Mouse (Mus musculus) G1E (cell line): ENCODE results near the gene Cbfa2t2.

Experiments used
- CTCF ChIP-seq: IDR thresholded peaks from 2 replicates; pipeline ENCODE4 v1.5.1; 2012; ENCODE audit warnings: low read depth, low read length, inconsistent platforms, mixed read lengths
- GATA1 ChIP-seq: IDR thresholded peaks from 2 replicates; pipeline ENCODE4 v1.6.1; 2012; ENCODE audit warnings: borderline replicate concordance, low read length, inconsistent platforms, mixed read lengths
- GATA2 ChIP-seq: IDR thresholded peaks from 2 replicates; pipeline ENCODE4 v1.6.1; 2012; ENCODE audit warnings: low read depth, low read length, inconsistent platforms, borderline replicate concordance
- POLR2AphosphoS5 ChIP-seq: IDR thresholded peaks from 2 replicates; pipeline ENCODE4 v1.6.1; 2012; ENCODE audit warnings: low read depth, low read length, inconsistent platforms; ENCODE audit not compliant: insufficient replicate concordance
- TAL1 ChIP-seq: conservative IDR thresholded peaks from 2 replicates; pipeline ENCODE4 v1.6.1; 2012; ENCODE audit warnings: low read depth, low read length, inconsistent platforms, mixed read lengths

DNA sequence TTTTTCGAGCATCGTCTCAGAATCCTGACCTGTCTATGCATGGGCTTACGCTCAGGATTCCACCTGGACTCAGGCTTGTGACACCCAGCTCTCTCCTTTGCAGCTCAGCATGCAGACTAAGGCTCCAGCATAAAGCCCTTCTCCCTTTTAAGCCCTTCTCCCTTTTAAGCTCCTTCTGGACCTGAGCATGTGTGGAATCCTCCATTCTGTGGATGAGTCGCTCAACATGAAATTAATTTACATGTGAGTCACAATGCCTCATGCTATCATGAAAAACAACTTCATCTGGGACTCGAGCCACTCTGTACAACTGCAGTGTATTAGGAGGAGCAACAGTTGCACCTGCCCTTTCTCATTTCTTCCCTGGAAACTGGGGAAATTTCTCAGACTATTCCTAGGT lies 14.1 kb upstream of the Cbfa2t2 start:
- TF ChIP-seq CTCF (no peak), TAL1 (no peak), POLR2AphosphoS5 (no peak), GATA1 (no peak), GATA2 (no peak)
